Mouse (Mus musculus): ENCODE measurements at regions not wholly inside any gene's neighbourhood (a gene's known extent, or its start where the extent isn't known, plus 50 kb on each side); places are given as distances from the start of the nearest gene placed in this dataset.

- no peak for DNase-seq
These were observed 220.3 kb downstream of the Gja1 start for GRCm38 (mm10) chr10:56597382-56597781.

GRCm38 (mm10) chr10:56598191-56598590 is 221.1 kb downstream of the Gja1 start:
- no peak for DNase-seq

- no peak for DNase-seq
These were observed 222.8 kb downstream of the Gja1 start for GRCm38 (mm10) chr10:56599923-56600322.

GRCm38 (mm10) chr10:56611564-56612288 is 234.6 kb downstream of the Gja1 start:
- DNase-seq, result no peak

- no peak for DNase-seq
These were observed 265.5 kb downstream of the Gja1 start for GRCm38 (mm10) chr10:56642656-56643055.

GRCm38 (mm10) chr10:56643376-56644135 is 266.4 kb downstream of the Gja1 start:
- DNase-seq, result no peak

GRCm38 (mm10) chr10:56660501-56660900 is 283.4 kb downstream of the Gja1 start:
- no peak for DNase-seq

- no peak for DNase-seq
These were observed 296.8 kb downstream of the Gja1 start for GRCm38 (mm10) chr10:56673919-56674318.

- DNase-seq, result no peak
These were observed 305.8 kb downstream of the Gja1 start for GRCm38 (mm10) chr10:56682901-56683300.

- DNase-seq, result no peak
These were observed 308.6 kb downstream of the Gja1 start for GRCm38 (mm10) chr10:56685655-56686250.

- DNase-seq, result no peak
These were observed 314.3 kb downstream of the Gja1 start for GRCm38 (mm10) chr10:56691467-56691866.

- DNase-seq, result no peak
These were observed 318.0 kb downstream of the Gja1 start for GRCm38 (mm10) chr10:56695100-56695499.

GRCm38 (mm10) chr10:56700126-56700525 is 323.0 kb downstream of the Gja1 start:
- DNase-seq, result no peak

- DNase-seq, result no peak
These were observed 331.3 kb downstream of the Gja1 start for GRCm38 (mm10) chr10:56708411-56708810.

- DNase-seq, result no peak
These were observed 331.8 kb downstream of the Gja1 start for GRCm38 (mm10) chr10:56708886-56709285.

GRCm38 (mm10) chr10:56712611-56713105 is 335.5 kb downstream of the Gja1 start:
- no peak for DNase-seq

- DNase-seq, result no peak
These were observed 359.9 kb downstream of the Gja1 start for GRCm38 (mm10) chr10:56737073-56737472.

GRCm38 (mm10) chr10:56739621-56740020 is 362.5 kb downstream of the Gja1 start:
- no peak for DNase-seq

- DNase-seq, result no peak
These were observed 375.0 kb downstream of the Gja1 start for GRCm38 (mm10) chr10:56752134-56752533.

GRCm38 (mm10) chr10:56753576-56753975 is 376.4 kb downstream of the Gja1 start:
- DNase-seq, result no peak

- no peak for DNase-seq
These were observed 377.5 kb downstream of the Gja1 start for GRCm38 (mm10) chr10:56754546-56755175.

- no peak for DNase-seq
These were observed 393.5 kb downstream of the Gja1 start for GRCm38 (mm10) chr10:56770629-56771028.

- no peak for DNase-seq
These were observed 405.1 kb downstream of the Gja1 start for GRCm38 (mm10) chr10:56782265-56782664.

All from right cerebral cortex, postnatal 14 days (tissue).